Mouse (Mus musculus) CH12.LX (cell line): ENCODE results near the gene Rap1b. TPM values are rescaled to one million over a fixed set of nuclear protein-coding genes. Genes with fewer than 3 reads are reported as not detected.

ENCODE experiments used
- DNase-seq: peaks from one replicate; pipeline ENCODE4 v3.0.0-alpha.2; 2013; ENCODE audit errors: extremely low read depth
- H3K27ac ChIP-seq: 2 replicates; pipeline ENCODE4 v1.5.1; 2012; ENCODE audit warnings: low read depth, mild to moderate bottlenecking, control low read depth, moderate library complexity; ENCODE audit not compliant: insufficient read depth
- H3K27me3 ChIP-seq: replicated peaks from 2 replicates; pipeline ENCODE3; 2012; ENCODE audit warnings: inconsistent platforms
- H3K36me3 ChIP-seq, 2 experiments: replicated peaks in 1 of 2; 2 replicates each; pipeline versions ENCODE3 to v1.6.1; 2012; ENCODE audit warnings: inconsistent platforms in 1 of 2, low read length in 1 of 2, mild to moderate bottlenecking in 1 of 2, mixed read lengths in 1 of 2, moderate library complexity in 1 of 2; ENCODE audit not compliant: control insufficient read depth in 1 of 2, insufficient read depth in 1 of 2
- H3K4me1 ChIP-seq, 2 experiments: 2 replicates each; pipeline ENCODE4 v1.6.1; 2012; ENCODE audit warnings: inconsistent platforms in 1 of 2, moderate library complexity in 1 of 2; ENCODE audit not compliant: insufficient read depth in 2 of 2, control insufficient read depth in 1 of 2
- H3K4me2 ChIP-seq: 2 replicates; pipeline ENCODE4 v1.6.1; 2012; ENCODE audit warnings: low read depth, mild to moderate bottlenecking, control low read depth; ENCODE audit not compliant: poor library complexity, insufficient read depth, severe bottlenecking
- H3K4me3 ChIP-seq, 3 experiments: fragments of 150-350 bp in 1 of 3; sonication (generic) in 1 of 3; replicated peaks in 1 of 3; 2 replicates each; pipeline versions ENCODE3 to v1.5.1; 2011 to 2012; ENCODE audit warnings: low read depth in 2 of 3, low read length in 2 of 3, mild to moderate bottlenecking in 2 of 3, moderate library complexity in 2 of 3, control low read depth in 1 of 3, improper control_type of control experiment in 1 of 3, inconsistent platforms in 1 of 3, mixed read lengths in 1 of 3; ENCODE audit not compliant: poor library complexity in 1 of 3
- H3K79me2 ChIP-seq: replicated peaks from 2 replicates; pipeline ENCODE4 v1.6.1; 2012; ENCODE audit warnings: mild to moderate bottlenecking, moderate library complexity; ENCODE audit not compliant: control insufficient read depth, poor library complexity, insufficient read depth, severe bottlenecking; ENCODE audit errors: extremely low read depth
- H3K9ac ChIP-seq: 2 replicates; pipeline ENCODE4 v1.6.1; 2012; ENCODE audit warnings: low read depth, mild to moderate bottlenecking, control low read depth, moderate library complexity; ENCODE audit not compliant: insufficient read depth
- H3K9me3 ChIP-seq: replicated peaks from 2 replicates; pipeline ENCODE3; 2012; ENCODE audit warnings: low read length, inconsistent platforms, mixed read lengths
- CHD1 ChIP-seq: IDR thresholded peaks from 2 replicates; pipeline ENCODE4 v1.6.1; 2012; ENCODE audit warnings: low read depth, low read length, improper control_type of control experiment, inconsistent platforms
- EP300 ChIP-seq: IDR thresholded peaks from 2 replicates; pipeline ENCODE4 v1.6.1; 2011; ENCODE audit warnings: low read length, improper control_type of control experiment
- ETS1 ChIP-seq: conservative IDR thresholded peaks from 2 replicates; pipeline ENCODE4 v1.6.1; 2012; ENCODE audit warnings: low read depth, mild to moderate bottlenecking, inconsistent platforms, low read length, improper control_type of control experiment, moderate library complexity
- IRF4 ChIP-seq: IDR thresholded peaks from 2 replicates; pipeline ENCODE4 v1.6.1; 2014; ENCODE audit warnings: low read depth, mild to moderate bottlenecking, inconsistent platforms, low read length, improper control_type of control experiment
- MAX ChIP-seq: IDR thresholded peaks from 2 replicates; pipeline ENCODE4 v1.6.1; 2011; ENCODE audit warnings: low read length, improper control_type of control experiment
- MAZ ChIP-seq: IDR thresholded peaks from 2 replicates; pipeline ENCODE4 v1.6.1; 2012; ENCODE audit warnings: low read depth, mild to moderate bottlenecking, inconsistent platforms, low read length, improper control_type of control experiment, moderate library complexity
- MEF2A ChIP-seq: IDR thresholded peaks from 2 replicates; pipeline ENCODE4 v1.6.1; 2014; ENCODE audit warnings: low read depth, mild to moderate bottlenecking, inconsistent platforms, low read length, improper control_type of control experiment, borderline replicate concordance
- NELFE ChIP-seq: IDR thresholded peaks from 2 replicates; pipeline ENCODE4 v1.6.1; 2011; ENCODE audit warnings: low read depth, low read length, improper control_type of control experiment
- PAX5 ChIP-seq: IDR thresholded peaks from 2 replicates; pipeline ENCODE4 v1.6.1; 2012; ENCODE audit warnings: low read length, inconsistent platforms, mixed read lengths
- ZNF384 ChIP-seq: IDR thresholded peaks from 2 replicates; pipeline ENCODE4 v1.6.1; 2012; ENCODE audit warnings: low read depth, low read length, improper control_type of control experiment, inconsistent platforms
- dilution Hi-C: fragments of 300-500 bp; cut with MboI; formaldehyde crosslinking; loops from 2 replicates; pipeline ENCODE4 v1.14.3; 2020; ENCODE audit warnings: low sequenced_read_pairs; ENCODE audit not compliant: extremely low pct_unique_long_range_greater_than_20kb, extremely low pct_ligation_motif_present
- in situ Hi-C: fragments of 300-500 bp; cut with MboI; formaldehyde crosslinking; loops from 3 replicates; pipeline ENCODE4 v1.14.3; 2019; ENCODE audit warnings: low sequenced_read_pairs, low pct_ligation_motif_present, low pct_unique_long_range_greater_than_20kb, mixed read lengths
- polyA plus RNA-seq: library from polyadenylated mRNA; unstranded; fragments of >175 nt; gene quantifications from 2 replicates; pipeline ENCODE4 v1.2.1, GENCODE M21; 2012; ENCODE audit warnings: low read depth; ENCODE audit not compliant: insufficient read length
- total RNA-seq, 2 experiments: library from RNA; depleted of rRNA; stranded (reverse); fragments of 300-350 nt in 1 of 2; fragments of >200 nt in 1 of 2; gene quantifications; 2 replicates each; pipeline ENCODE4 v1.2.3; 2012 to 2014

The Rap1b gene
- total and polyA plus RNA-seq, 3 experiments = 37.0 to 214 (median 205) TPM

DNA sequence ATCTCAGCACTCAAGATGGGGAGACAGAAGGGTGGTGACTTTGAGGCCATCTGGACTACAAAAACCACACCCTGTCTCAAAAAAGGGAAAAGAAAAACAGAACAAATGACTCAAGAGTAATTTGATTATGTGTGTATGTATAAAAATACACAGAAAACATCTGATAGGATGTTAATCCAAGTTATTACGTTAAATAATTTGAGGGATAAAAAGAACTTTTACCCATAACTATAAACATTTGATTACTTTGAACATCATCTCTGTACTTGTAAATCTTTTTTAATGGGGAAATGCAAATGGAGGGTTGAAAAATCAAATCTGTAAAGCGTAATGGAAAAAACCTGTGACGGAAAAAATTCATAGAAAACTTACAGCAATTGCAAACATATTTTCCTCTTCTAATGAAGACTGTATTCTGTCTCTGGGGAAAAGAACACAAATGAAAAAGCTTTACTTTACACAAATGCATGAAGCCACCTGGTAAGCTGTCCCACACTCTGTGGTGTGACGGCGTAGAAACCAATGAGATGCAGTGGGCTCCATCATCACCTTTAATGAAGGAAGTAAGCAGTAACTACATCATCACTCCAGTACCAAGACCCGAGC is 65.4 kb downstream of the Rap1b start:
- TF ChIP-seq MAX (no peak), EP300 (0 out of 2 replicates have a peak, but pooled peaks have one; percentile 53), ZNF384 (no peak), PAX5 (no peak)
- peaks cover 57 to 91% of the 10 kb centered on the region in 2 experiments for H3K36me3 ChIP-seq
- no peaks in the 10 kb centered on the region for H3K9me3 ChIP-seq
- in situ Hi-C loops = no loop called here
- H3K27me3 ChIP-seq = no peaks in the 10 kb centered on the region
- no peak overlapping the region for H3K4me2 ChIP-seq
- no peaks in the 10 kb centered on the region for H3K79me2 ChIP-seq
- peaks cover 5 to 18% of the 10 kb centered on the region in 2 experiments; a peak in 1 of 4 replicates for H3K4me1 ChIP-seq
- no peak overlapping the region for H3K4me3 ChIP-seq
- dilution Hi-C loops = no loop called here
- H3K27ac ChIP-seq = no peak overlapping the region
- DNase-seq = peak; percentile 54
- H3K9ac ChIP-seq = no peak overlapping the region

GRCm38 (mm10) chr10:117779581-117780305 is 66.1 kb downstream of the Rap1b start:
- dilution Hi-C loops = no loop called here

GRCm38 (mm10) chr10:117778951-117779350 is 66.9 kb downstream of the Rap1b start:
- Histone ChIP-seq H3K79me2 (no peaks in the 10 kb centered on the region), H3K4me2 (no peak overlapping the region), H3K36me3 (peaks cover 64 to 94% of the 10 kb centered on the region in 2 experiments), H3K9me3 (no peaks in the 10 kb centered on the region), H3K4me1 (peaks cover 5 to 18% of the 10 kb centered on the region in 2 experiments; a peak in 1 of 4 replicates), H3K27ac (no peak overlapping the region), H3K27me3 (no peaks in the 10 kb centered on the region), H3K4me3 (no peak overlapping the region), H3K9ac (no peak overlapping the region)
- in situ Hi-C loops (no loop called here), dilution Hi-C loops (no loop called here)
- DNase-seq = no peak
- no peak for TF ChIP-seq IRF4
- TF ChIP-seq MEF2A = no peak
- TF ChIP-seq CHD1 = no peak
- TF ChIP-seq NELFE = no peak
- no peak for TF ChIP-seq ETS1

More at GRCm38 (mm10) chr10:117779581-117780305, 66.1 kb downstream of the Rap1b start:
- Histone ChIP-seq H3K27me3 (no peaks in the 10 kb centered on the region), H3K36me3 (peaks cover 61 to 92% of the 10 kb centered on the region in 2 experiments), H3K4me3 (no peak overlapping the region), H3K4me1 (peaks cover 5 to 18% of the 10 kb centered on the region in 2 experiments; a peak in 1 of 4 replicates), H3K79me2 (no peaks in the 10 kb centered on the region), H3K27ac (no peak overlapping the region), H3K9ac (no peak overlapping the region), H3K4me2 (no peak overlapping the region), H3K9me3 (no peaks in the 10 kb centered on the region)
- no peak for DNase-seq
- in situ Hi-C loops = no loop called here
- TF ChIP-seq MAZ = no peak
- TF ChIP-seq, all 38 proteins: peak for 0
